Mouse (Mus musculus) hindlimb bud, embryonic 11.5 days (tissue): Measurements from ENCODE around the gene Pptc7.
A peak's percentile ranks its signal among the peaks of the same experiment; 100 is the strongest.

Experiments
- DNase-seq: peaks from one replicate; pipeline ENCODE4 v3.0.0-alpha.2; 2012; ENCODE audit warnings: low read depth, low spot score; ENCODE audit errors: extremely low spot score

Gene Pptc7

GRCm38 (mm10) chr5:122284183-122285028, at the start of gene Pptc7:
Gene Pptc7 (plus strand): TSS chr5:122284365.
- DNase-seq: peak; percentile 39

- DNase-seq: no peak
Measured at GRCm38 (mm10) chr5:122235196-122235836, 48.8 kb upstream of the Pptc7 start.

- DNase-seq: no peak
Measured at GRCm38 (mm10) chr5:122237200-122237599, 47.0 kb upstream of the Pptc7 start.

- DNase-seq: no peak
Measured at GRCm38 (mm10) chr5:122239618-122240017, 44.5 kb upstream of the Pptc7 start.

- no peak for DNase-seq
Measured at GRCm38 (mm10) chr5:122240521-122240920, 43.6 kb upstream of the Pptc7 start.

- no peak for DNase-seq
Measured at GRCm38 (mm10) chr5:122240989-122241388, 43.2 kb upstream of the Pptc7 start.

GRCm38 (mm10) chr5:122242521-122243123, 41.5 kb upstream of the Pptc7 start:
- no peak for DNase-seq

GRCm38 (mm10) chr5:122243781-122244523, 40.2 kb upstream of the Pptc7 start:
- no peak for DNase-seq

GRCm38 (mm10) chr5:122245186-122245585, 39.0 kb upstream of the Pptc7 start:
- no peak for DNase-seq

- DNase-seq: no peak
Measured at GRCm38 (mm10) chr5:122246547-122247167, 37.5 kb upstream of the Pptc7 start.

- DNase-seq: no peak
Measured at GRCm38 (mm10) chr5:122247529-122247928, 36.6 kb upstream of the Pptc7 start.

- no peak for DNase-seq
Measured at GRCm38 (mm10) chr5:122247934-122248333, 36.2 kb upstream of the Pptc7 start.

GRCm38 (mm10) chr5:122249281-122249680, 34.9 kb upstream of the Pptc7 start:
- DNase-seq: no peak

GRCm38 (mm10) chr5:122251895-122252606, 32.1 kb upstream of the Pptc7 start:
- DNase-seq: no peak

GRCm38 (mm10) chr5:122258027-122258741, 26.0 kb upstream of the Pptc7 start:
- no peak for DNase-seq

GRCm38 (mm10) chr5:122262104-122262503, 22.1 kb upstream of the Pptc7 start:
- DNase-seq: no peak

GRCm38 (mm10) chr5:122263933-122264905, 19.9 kb upstream of the Pptc7 start, which contains the start of gene Tctn1:
Gene Tctn1 (minus strand): TSS chr5:122264460.
- DNase-seq: peak; percentile 72

GRCm38 (mm10) chr5:122265187-122265586, 19.0 kb upstream of the Pptc7 start:
- no peak for DNase-seq
